Comparison of ENCODE assay signal across 25 mouse cellular contexts in genomic region chr9:61084655-61085230, GRCm38 (mm10).
DNase-seq lines count a peak whose midpoint lies in the region; ATAC-seq and TF ChIP-seq lines count a peak whose summit lies in the region.
"Had no signal": no experiment of that assay in that cellular context is flagged by ENCODE, and none has a peak within 500 bp of the region (broad histone marks: within the 10 kb centered on the region; RNA-seq: fewer than 3 reads in every experiment).

No protein-coding gene starts in this region.

- TF ChIP-seq CTCF in C2C12 (IDR thresholded peaks at IDR 0.05; ENCODE audit: control insufficient read depth, insufficient read depth, insufficient read length): no peak
- TF ChIP-seq CTCF in stomach, postnatal 0 days (IDR thresholded peaks at IDR 0.05; ENCODE audit: low read depth): no peak

- 45% methylated on average over 13 of the region's 13 CpGs for WGBS in limb, embryonic 10.5 days
- WGBS in stomach, postnatal 0 days: 78% methylated on average over 13 of the region's 13 CpGs

- no peak overlapping the region for H3K27ac ChIP-seq in limb, embryonic 10.5 days
- no peak overlapping the region for H3K27ac ChIP-seq in stomach, postnatal 0 days (replicated peaks)
- H3K27ac ChIP-seq: forebrain, embryonic 12.5 days; gastrocnemius, adult 2 months; hindbrain, postnatal 0 days; kidney, postnatal 0 days; limb, embryonic 15.5 days; liver, embryonic 14.5 days had no signal

- TF ChIP-seq EP300 in stomach, postnatal 0 days (optimal IDR thresholded peaks at IDR 0.05): no peak

- no peak for ATAC-seq in stomach, postnatal 0 days (ENCODE audit: low FRiP score, low TSS enrichment)
- ATAC-seq: hindbrain, postnatal 0 days had no signal

- H3K79me2 ChIP-seq in C2C12 (ENCODE audit: control insufficient read depth, insufficient read depth) (no peaks in the 10 kb centered on the region), myocyte (ENCODE audit: control insufficient read depth, insufficient read depth) (no peaks in the 10 kb centered on the region)

- H3K36me3 ChIP-seq in C2C12 (ENCODE audit: control insufficient read depth, insufficient read depth) (no peaks in the 10 kb centered on the region), myocyte (ENCODE audit: control insufficient read depth, insufficient read depth) (no peaks in the 10 kb centered on the region)
- no peaks in the 10 kb centered on the region for H3K36me3 ChIP-seq in limb, embryonic 10.5 days
- H3K36me3 ChIP-seq in stomach, postnatal 0 days (ENCODE audit: control insufficient read depth, insufficient read depth, low read length): no peaks in the 10 kb centered on the region
- H3K36me3 ChIP-seq: forebrain, embryonic 12.5 days; limb, embryonic 15.5 days had no signal

- H3K4me1 ChIP-seq in limb, embryonic 10.5 days: peaks cover 21% of the 10 kb centered on the region
- no peaks in the 10 kb centered on the region for H3K4me1 ChIP-seq in stomach, postnatal 0 days (replicated peaks; ENCODE audit: control insufficient read depth, insufficient read depth)
- H3K4me1 ChIP-seq: megakaryocyte, embryonic 14.5 days had no signal

- H3K4me3 ChIP-seq in C2C12 (ENCODE audit: insufficient read depth, poor library complexity, severe bottlenecking) (no peak overlapping the region), myocyte (no peak overlapping the region)
- H3K4me3 ChIP-seq in limb, embryonic 10.5 days: no peak overlapping the region
- H3K4me3 ChIP-seq in stomach, postnatal 0 days (ENCODE audit: low read depth, low read length): no peak overlapping the region
- H3K4me3 ChIP-seq: forebrain, embryonic 12.5 days; gastrocnemius, adult 2 months; limb, embryonic 15.5 days; megakaryocyte, embryonic 14.5 days had no signal

- no peak overlapping the region for H3K9ac ChIP-seq in stomach, postnatal 0 days (ENCODE audit: low read length)
- H3K9ac ChIP-seq: forebrain, embryonic 12.5 days; limb, embryonic 15.5 days; liver, embryonic 14.5 days; lung, embryonic 14.5 days had no signal

- no peak overlapping the region for H3K4me2 ChIP-seq in myocyte (ENCODE audit: low read depth)
- no peak overlapping the region for H3K4me2 ChIP-seq in stomach, postnatal 0 days (replicated peaks; ENCODE audit: low read depth)
- H3K4me2 ChIP-seq: forebrain, embryonic 12.5 days; heart, embryonic 11.5 days; limb, embryonic 15.5 days; lung, embryonic 14.5 days had no signal

- H3ac ChIP-seq in C2C12 (ENCODE audit: control insufficient read depth, insufficient read length, low read depth) (no peak overlapping the region), myocyte (ENCODE audit: control insufficient read depth, insufficient read length) (no peak overlapping the region)

- no peaks in the 10 kb centered on the region for H3K79me3 ChIP-seq in C2C12 (ENCODE audit: low read depth)

- no peak for TF ChIP-seq POLR2A in myocyte (IDR thresholded peaks at IDR 0.05; ENCODE audit: insufficient read length, low read depth)

- H3K27me3 ChIP-seq in C2C12 (ENCODE audit: control insufficient read depth, insufficient read depth, insufficient read length): peaks cover 20% of the 10 kb centered on the region
- peaks cover 99% of the 10 kb centered on the region for H3K27me3 ChIP-seq in limb, embryonic 10.5 days (ENCODE audit: low read depth, poor library complexity, severe bottlenecking)
- H3K27me3 ChIP-seq in myocyte (ENCODE audit: control insufficient read depth, insufficient read depth, insufficient read length): peaks cover 36% of the 10 kb centered on the region
- H3K27me3 ChIP-seq in stomach, postnatal 0 days (ENCODE audit: control insufficient read depth, insufficient read depth, low read length): no peaks in the 10 kb centered on the region

- H3K9me3 ChIP-seq in limb, embryonic 10.5 days (replicated peaks): no peaks in the 10 kb centered on the region
- H3K9me3 ChIP-seq in stomach, postnatal 0 days (ENCODE audit: control insufficient read depth, low read length): no peaks in the 10 kb centered on the region
- H3K9me3 ChIP-seq: forebrain, embryonic 12.5 days; limb, embryonic 15.5 days; megakaryocyte, embryonic 14.5 days had no signal

- peak; percentile 54 for DNase-seq in limb, embryonic 10.5 days (ENCODE audit: low spot score)
- DNase-seq in thymus, postnatal 10 days (ENCODE audit: low spot score in 2 of 2): peak; percentile 66 to 73
- no peak for DNase-seq in spleen, postnatal 10 days (ENCODE audit: low spot score in 2 of 2)
- no peak for DNase-seq in kidney, adult 18-20 months
- DNase-seq in stomach, postnatal 0 days (ENCODE audit: low spot score): no peak
- DNase-seq: adrenal gland, adult 2 months; B cell, adult 2 months; cerebellum, adult 11 months; cerebellum, adult 9-11 months; gastrocnemius, adult 2 months; kidney, adult 2 months; lung, embryonic 14.5 days; midbrain, embryonic 14.5 days; retina, postnatal 1 day; right cerebral cortex, postnatal 25 days; spleen, adult 18-20 months had no signal

TF ChIP-seq in C2C12, 6 proteins besides CTCF, POLR2A, EP300 and RAD21:
- no peak for TF ChIP-seq MAX (IDR thresholded peaks at IDR 0.05)
- TF ChIP-seq MYOD1 (IDR thresholded peaks at IDR 0.05; ENCODE audit: control insufficient read depth, insufficient read length, low read depth): peak; percentile 19

TF ChIP-seq in myocyte, 11 proteins besides CTCF, POLR2A, EP300 and RAD21:
- TF ChIP-seq USF1 (IDR thresholded peaks at IDR 0.05; ENCODE audit: low read depth): no peak
- peak in 2 of 3 experiments; percentile 56 to 77 for TF ChIP-seq MYOG (IDR thresholded peaks at IDR 0.05; ENCODE audit: control insufficient read depth in 1 of 3, insufficient read depth in 1 of 3, insufficient read length in 2 of 3, low read depth in 2 of 3)
- TF ChIP-seq MYOD1 (IDR thresholded peaks at IDR 0.05; ENCODE audit: control insufficient read depth in 1 of 3, insufficient read length in 2 of 3, low read depth in 2 of 3): peak in 2 of 3 experiments; percentile 88 to 96
- no peak for TF ChIP-seq CEBPB (IDR thresholded peaks at IDR 0.05; ENCODE audit: insufficient read depth, poor library complexity, severe bottlenecking)

Comparison
In these comparisons a context has a peak if more than half of its experiments do, and no peak if none do; other contexts are left out.
1. DNase-seq: peak in limb, embryonic 10.5 days (single experiment) and thymus, postnatal 10 days (2 of 2); none in spleen, postnatal 10 days (0 of 2), kidney, adult 18-20 months (single experiment) and stomach, postnatal 0 days (single experiment).